Mouse (Mus musculus) liver, embryonic 14.5 days (tissue): ENCODE measurements around the gene Hid1.

ENCODE experiments used
- CTCF ChIP-seq: IDR thresholded peaks from 2 replicates; pipeline ENCODE4 v1.5.1; 2016; ENCODE audit warnings: antibody characterized with exemption, low read depth, control low read depth
- EP300 ChIP-seq: IDR thresholded peaks from 2 replicates; pipeline ENCODE4 v1.6.1; 2016; ENCODE audit warnings: antibody characterized with exemption, low read depth

DNA sequence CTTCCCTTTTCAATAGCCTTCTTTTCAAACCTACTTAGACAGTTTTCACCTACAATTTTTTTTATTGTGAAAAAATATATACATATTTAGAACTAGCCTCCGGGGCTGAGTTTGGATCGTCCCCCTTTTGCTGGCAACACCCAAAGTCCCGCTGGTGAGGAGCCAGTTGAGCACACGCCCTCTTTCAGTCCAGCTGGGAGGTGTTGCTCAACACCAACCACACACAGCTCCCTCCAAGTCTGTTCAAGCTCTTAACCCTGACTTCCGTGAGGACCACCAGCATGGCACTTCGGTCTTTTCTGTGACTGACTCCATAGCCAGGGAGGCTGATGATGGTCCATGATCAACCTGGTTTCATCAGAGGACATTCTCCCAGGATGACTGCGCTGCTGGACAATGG is 30.5 kb upstream of the Hid1 start:
- TF ChIP-seq CTCF: no peak
- no peak for TF ChIP-seq EP300
